Mouse (Mus musculus) neural tube, embryonic 14.5 days (tissue): Measurements from ENCODE around the gene Zkscan2. TPM values are rescaled to one million over a fixed set of nuclear protein-coding genes. Genes with fewer than 3 reads are reported as not detected.

ENCODE experiments used
- ATAC-seq: fragments of 200-750 bp; cut with Nextera tagmentation; 2 replicates; pipeline ENCODE4 v1.8.0; 2017; ENCODE audit warnings: low read depth, mild to moderate bottlenecking, moderate TSS enrichment, moderate library complexity
- H3K27ac ChIP-seq: fragments of 300-500 bp; sonication (generic); 2 replicates; pipeline ENCODE4 v1.5.1; 2014; ENCODE audit warnings: low read depth, mild to moderate bottlenecking, control low read depth, low read length, moderate library complexity, mixed read lengths
- H3K27me3 ChIP-seq: fragments of 300-500 bp; sonication (generic); 2 replicates; pipeline ENCODE4 v1.6.1; 2014; ENCODE audit warnings: low read length; ENCODE audit not compliant: control insufficient read depth, insufficient read depth
- H3K36me3 ChIP-seq: fragments of 300-500 bp; sonication (generic); 2 replicates; pipeline ENCODE4 v1.6.1; 2014; ENCODE audit warnings: low read length, mixed read lengths; ENCODE audit not compliant: control insufficient read depth, insufficient read depth
- H3K4me1 ChIP-seq: fragments of 300-500 bp; sonication (generic); 2 replicates; pipeline ENCODE4 v1.6.1; 2014; ENCODE audit warnings: low read length; ENCODE audit not compliant: control insufficient read depth, insufficient read depth
- H3K4me2 ChIP-seq: fragments of 300-500 bp; sonication (generic); 2 replicates; pipeline ENCODE4 v1.6.1; 2014; ENCODE audit warnings: mild to moderate bottlenecking, low read depth, low read length, control low read depth
- H3K4me3 ChIP-seq: fragments of 300-500 bp; sonication (generic); 2 replicates; pipeline ENCODE4 v1.5.1; 2014; ENCODE audit warnings: low read depth, low read length, control low read depth, mixed read lengths
- H3K9ac ChIP-seq: fragments of 300-500 bp; sonication (generic); replicated peaks from 2 replicates; pipeline ENCODE4 v1.6.1; 2014; ENCODE audit warnings: low read depth, mild to moderate bottlenecking, control low read depth, low read length, mixed read lengths
- H3K9me3 ChIP-seq: fragments of 300-500 bp; sonication (generic); 2 replicates; pipeline ENCODE4 v1.6.1; 2016; ENCODE audit warnings: low read length; ENCODE audit not compliant: control insufficient read depth
- WGBS: fragments of 180-500 bp; shearing (Covaris S2); extraction: QIAGEN DNeasy Blood & Tissue Kit; methylation state at CpG from one replicate; pipeline ENCODE4 v1.1.7; 2014; 5-methylcytosine and 5-hydroxymethylcytosine counted together
- polyA plus RNA-seq: library from polyadenylated mRNA; unstranded; fragments of >200 nt; fragmentation: Nextera tagmentation; extraction: Ambion mirVana; gene quantifications from 2 replicates; pipeline ENCODE4 v1.2.1, GENCODE M21; 2014

The Zkscan2 gene
- polyA plus RNA-seq, 1 experiment from 2014 or later, result 23.4 TPM

DNA sequence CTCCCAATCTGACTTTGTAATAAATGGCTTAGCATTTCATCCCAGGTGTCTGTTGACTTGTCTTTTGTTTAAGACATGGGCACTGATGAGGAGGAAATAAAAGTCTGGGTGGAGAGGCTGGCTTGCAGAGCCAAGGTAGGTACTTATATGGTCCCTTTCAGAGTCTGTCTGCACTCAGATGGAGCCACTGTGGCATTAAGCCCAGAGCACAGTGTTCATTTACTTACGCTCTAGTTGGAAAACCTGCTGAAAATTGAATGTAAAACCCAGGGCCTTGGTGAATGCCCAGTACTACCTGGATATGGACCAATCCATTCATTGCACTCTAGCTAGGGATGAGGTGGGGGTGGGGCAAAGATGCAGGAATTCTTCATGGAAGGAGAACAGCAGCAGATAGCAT lies 32.3 kb downstream of the Zkscan2 start:
- no peak overlapping the region for H3K9ac ChIP-seq
- no peaks in the 10 kb centered on the region for H3K9me3 ChIP-seq
- WGBS, result 94% methylated on average over 1 of the region's 1 CpGs
- H3K4me1 ChIP-seq, result no peaks in the 10 kb centered on the region
- no peak overlapping the region for H3K4me3 ChIP-seq
- H3K36me3 ChIP-seq, result no peaks in the 10 kb centered on the region
- ATAC-seq, result no peak
- H3K27me3 ChIP-seq, result no peaks in the 10 kb centered on the region
- H3K27ac ChIP-seq, result no peak overlapping the region
- no peak overlapping the region for H3K4me2 ChIP-seq

DNA sequence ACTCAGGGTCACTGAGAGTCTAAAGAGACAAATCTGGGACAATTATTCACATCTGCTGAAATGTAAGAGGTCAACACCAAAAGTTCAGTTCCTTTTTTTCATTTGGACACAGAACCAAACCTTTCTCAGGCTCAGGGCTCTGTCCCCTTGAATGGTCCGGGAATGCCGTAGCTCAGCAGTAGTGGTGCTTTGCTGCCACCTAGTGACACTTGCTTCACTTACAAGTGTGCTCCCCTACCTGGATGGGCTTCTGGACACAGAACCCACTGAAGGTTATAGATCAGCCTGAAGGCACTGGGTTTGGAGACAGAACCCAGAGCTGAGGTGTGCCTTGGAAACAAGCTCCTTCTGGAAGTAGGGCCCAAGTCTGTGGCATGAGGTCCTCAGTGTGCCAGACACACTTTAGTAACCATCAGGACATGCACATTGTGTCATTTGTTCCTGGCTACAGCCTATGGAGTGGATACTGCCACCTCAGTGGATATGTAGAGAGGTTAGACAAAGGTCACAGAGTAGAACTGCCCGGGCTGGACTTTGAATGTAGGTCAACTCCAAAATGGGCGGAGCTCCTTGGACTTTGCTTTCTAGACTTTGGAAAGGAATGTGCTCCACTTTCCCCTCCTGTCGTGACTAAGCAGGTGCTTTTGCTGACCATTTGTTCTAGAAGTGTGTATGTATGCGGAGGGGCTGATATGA lies 34.4 kb downstream of the Zkscan2 start:
- Histone ChIP-seq H3K27me3 (no peaks in the 10 kb centered on the region), H3K9me3 (no peaks in the 10 kb centered on the region), H3K4me1 (no peaks in the 10 kb centered on the region), H3K9ac (no peak overlapping the region), H3K27ac (no peak overlapping the region), H3K36me3 (no peaks in the 10 kb centered on the region), H3K4me2 (no peak overlapping the region), H3K4me3 (no peak overlapping the region)
- ATAC-seq, result peak; percentile 84; the same call in 1 of the 2 replicates
- whole genome bisulfite sequencing, result 41% methylated on average over 6 of the region's 6 CpGs

DNA sequence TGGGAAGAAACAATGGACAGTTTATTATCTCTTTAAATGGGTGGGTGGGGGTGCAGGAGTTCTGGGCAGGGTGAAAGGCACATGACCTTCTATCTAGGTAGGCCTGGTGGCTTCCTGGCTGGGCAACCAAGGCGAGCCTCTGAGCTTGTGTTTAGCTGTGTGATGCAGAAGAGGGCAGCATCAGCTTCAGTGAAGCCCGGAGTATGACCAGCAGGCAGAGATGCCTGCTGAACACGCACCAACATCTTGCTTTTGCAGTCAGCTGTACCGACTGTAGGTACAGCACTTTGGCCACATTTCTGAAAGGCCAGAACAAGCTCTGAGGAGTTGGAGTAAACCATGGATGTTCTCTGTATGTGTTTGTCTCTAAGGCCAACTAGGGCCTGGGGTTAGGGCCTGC lies 36.7 kb downstream of the Zkscan2 start:
- H3K4me3 ChIP-seq, result no peak overlapping the region
- no peaks in the 10 kb centered on the region for H3K4me1 ChIP-seq
- no peaks in the 10 kb centered on the region for H3K9me3 ChIP-seq
- H3K36me3 ChIP-seq, result no peaks in the 10 kb centered on the region
- WGBS, result 80% methylated on average over 4 of the region's 4 CpGs
- no peak overlapping the region for H3K9ac ChIP-seq
- no peak overlapping the region for H3K4me2 ChIP-seq
- no peaks in the 10 kb centered on the region for H3K27me3 ChIP-seq
- no peak overlapping the region for H3K27ac ChIP-seq
- ATAC-seq, result no peak

- H3K4me1 ChIP-seq, result no peaks in the 10 kb centered on the region
- no peak within 1 kb of the TSS for H3K9ac ChIP-seq
- no peak within 1 kb of the TSS for H3K27ac ChIP-seq
- no peak within 1 kb of the TSS for H3K4me2 ChIP-seq
- H3K9me3 ChIP-seq, result no peaks in the 10 kb centered on the region
- WGBS, result 77% methylated on average over 9 of the region's 9 CpGs
- no peaks in the 10 kb centered on the region for H3K27me3 ChIP-seq
- no peak within 1 kb of the TSS for H3K4me3 ChIP-seq
- ATAC-seq, result no peak
- H3K36me3 ChIP-seq, result no peaks in the 10 kb centered on the region
Measured at GRCm38 (mm10) chr7:123462070-123462501, 38.2 kb downstream of the Zkscan2 start, which contains the start of gene Aqp8. Gene Aqp8, plus strand, starts transcription at chr7:123462291.

DNA sequence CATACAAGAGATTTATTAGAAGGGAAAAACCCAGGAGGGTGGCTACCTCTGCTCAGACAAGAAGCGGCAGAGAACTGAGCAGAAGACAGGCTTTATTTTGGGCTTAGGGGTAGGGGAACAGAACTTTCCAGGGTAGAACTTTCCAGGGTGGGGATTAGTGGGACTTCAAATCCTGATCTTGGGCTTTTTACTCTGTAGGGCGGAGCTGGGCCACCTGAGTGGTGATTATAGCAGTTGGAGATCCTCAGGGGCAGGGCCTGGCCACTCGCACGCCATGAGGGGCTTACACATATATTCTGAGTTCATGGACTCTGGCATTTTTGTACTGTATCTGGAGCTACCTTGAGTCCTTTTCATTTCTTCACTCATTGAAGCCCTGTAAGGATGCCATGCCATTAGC lies 38.9 kb downstream of the Zkscan2 start:
- WGBS, result 91% methylated on average over 4 of the region's 4 CpGs
- Histone ChIP-seq H3K9ac (no peak overlapping the region), H3K27ac (no peak overlapping the region), H3K9me3 (no peaks in the 10 kb centered on the region), H3K27me3 (no peaks in the 10 kb centered on the region), H3K4me3 (no peak overlapping the region), H3K36me3 (no peaks in the 10 kb centered on the region), H3K4me1 (no peaks in the 10 kb centered on the region), H3K4me2 (no peak overlapping the region)
- ATAC-seq, result no peak

- WGBS, result 83% methylated on average over 4 of the region's 4 CpGs
- no peak overlapping the region for H3K4me3 ChIP-seq
Measured at GRCm38 (mm10) chr7:123459247-123459646, 41.0 kb downstream of the Zkscan2 start.

DNA sequence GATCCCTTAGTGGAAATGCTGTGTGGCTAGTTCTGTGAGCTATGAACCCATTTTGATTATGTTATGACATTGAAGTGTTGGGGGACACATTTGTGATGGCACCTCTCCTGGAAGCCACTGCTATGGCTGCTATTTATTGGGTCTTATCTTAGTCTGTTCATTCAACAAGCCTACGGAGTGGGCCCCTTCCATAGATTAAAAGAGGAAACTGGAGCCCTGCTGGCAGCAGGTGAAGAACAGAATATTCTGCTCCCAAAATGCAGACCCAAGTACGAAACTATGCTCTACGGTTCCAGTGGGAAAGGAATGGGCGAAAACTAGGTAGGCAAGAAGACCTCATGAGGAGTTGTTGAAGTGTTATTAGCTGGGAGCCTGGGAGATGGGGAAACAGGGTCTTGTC lies 41.9 kb downstream of the Zkscan2 start:
- no peak overlapping the region for H3K4me2 ChIP-seq
- ATAC-seq, result no peak
- no peaks in the 10 kb centered on the region for H3K4me1 ChIP-seq
- H3K36me3 ChIP-seq, result no peaks in the 10 kb centered on the region
- WGBS, result 95% methylated on average over 4 of the region's 4 CpGs
- no peaks in the 10 kb centered on the region for H3K9me3 ChIP-seq
- no peak overlapping the region for H3K4me3 ChIP-seq
- no peaks in the 10 kb centered on the region for H3K27me3 ChIP-seq
- H3K27ac ChIP-seq, result no peak overlapping the region
- no peak overlapping the region for H3K9ac ChIP-seq

More at GRCm38 (mm10) chr7:123459247-123459646, 41.0 kb downstream of the Zkscan2 start:
- no peaks in the 10 kb centered on the region for H3K4me1 ChIP-seq
- ATAC-seq, result no peak
- H3K27me3 ChIP-seq, result no peaks in the 10 kb centered on the region
- no peaks in the 10 kb centered on the region for H3K36me3 ChIP-seq
- H3K27ac ChIP-seq, result no peak overlapping the region
- no peaks in the 10 kb centered on the region for H3K9me3 ChIP-seq
- no peak overlapping the region for H3K4me2 ChIP-seq
- H3K9ac ChIP-seq, result no peak overlapping the region

DNA sequence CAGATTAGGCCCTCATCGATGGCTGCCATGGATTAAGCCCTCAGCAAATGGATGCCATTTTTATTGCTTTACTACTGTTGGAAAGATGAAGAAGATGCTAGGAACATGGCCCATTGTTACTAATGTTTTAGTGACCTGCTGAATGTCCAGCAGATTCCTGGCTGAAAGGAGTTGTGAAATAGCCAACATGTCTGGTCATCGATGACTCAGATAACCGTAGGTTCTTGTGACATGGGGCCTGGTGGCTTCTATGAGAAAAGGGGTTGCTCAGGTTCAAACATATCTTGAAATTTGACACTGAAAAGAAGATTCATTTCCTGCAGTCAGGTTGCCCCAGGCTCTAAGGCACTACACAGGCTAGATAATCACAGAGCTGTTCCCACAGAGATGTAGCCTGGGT lies 45.2 kb downstream of the Zkscan2 start:
- no peaks in the 10 kb centered on the region for H3K36me3 ChIP-seq
- H3K9me3 ChIP-seq, result no peaks in the 10 kb centered on the region
- no peak overlapping the region for H3K4me2 ChIP-seq
- no peak overlapping the region for H3K4me3 ChIP-seq
- 98% methylated on average over 3 of the region's 3 CpGs for WGBS
- no peaks in the 10 kb centered on the region for H3K27me3 ChIP-seq
- no peaks in the 10 kb centered on the region for H3K4me1 ChIP-seq
- H3K9ac ChIP-seq, result no peak overlapping the region
- no peak for ATAC-seq
- no peak overlapping the region for H3K27ac ChIP-seq

DNA sequence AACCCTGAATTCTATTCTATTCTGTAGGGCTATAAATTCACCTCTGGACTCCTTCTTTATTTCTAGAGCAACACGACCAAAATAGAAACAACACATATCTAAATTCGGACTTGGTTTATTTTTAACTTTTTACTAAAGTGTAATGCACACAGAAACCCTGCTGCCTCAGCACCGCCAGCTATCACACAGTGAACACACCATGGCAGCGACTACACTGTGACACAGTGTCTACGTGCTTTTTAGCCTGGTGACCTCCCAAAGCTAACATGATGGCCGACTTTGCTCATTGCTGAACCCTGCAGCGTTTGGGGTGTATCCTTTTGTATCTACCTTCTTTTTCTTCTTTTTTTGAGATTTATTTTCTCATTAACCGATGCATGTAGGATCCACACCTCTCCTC lies 47.2 kb downstream of the Zkscan2 start:
- Histone ChIP-seq H3K27ac (no peak overlapping the region), H3K36me3 (no peaks in the 10 kb centered on the region), H3K9ac (no peak overlapping the region), H3K4me3 (no peak overlapping the region), H3K4me1 (no peaks in the 10 kb centered on the region), H3K27me3 (no peaks in the 10 kb centered on the region), H3K9me3 (no peaks in the 10 kb centered on the region), H3K4me2 (no peak overlapping the region)
- WGBS, result 87% methylated on average over 8 of the region's 8 CpGs
- no peak for ATAC-seq
